Mouse (Mus musculus): Measurements from ENCODE around the gene 4932415D10Rik.

4932415D10Rik gene

GRCm38 (mm10) chr10:82316482-82316881, at the start of gene 4932415D10Rik:
Gene 4932415D10Rik, minus strand, starts transcription at chr10:82316582.
- no peak for DNase-seq

DNA sequence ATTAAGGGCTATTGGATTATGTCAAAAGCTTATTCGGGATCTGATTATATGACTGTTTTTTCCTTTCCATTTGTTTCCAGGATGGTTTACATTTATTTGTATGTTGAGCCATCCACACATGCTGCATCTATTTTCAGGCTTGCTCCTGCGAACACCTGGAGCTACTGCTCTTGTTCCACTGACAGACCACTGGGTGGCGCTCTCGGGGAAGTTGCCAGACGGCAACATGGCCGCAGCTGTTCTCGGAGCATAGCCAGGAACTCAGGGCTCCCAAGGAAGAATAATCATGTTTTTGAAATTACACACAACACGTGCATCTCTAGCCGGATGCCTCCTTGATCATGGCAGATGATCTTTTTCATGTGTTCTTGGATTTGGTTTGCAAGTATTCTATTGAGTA, 45.5 kb upstream of the 4932415D10Rik start:
- no peak for DNase-seq

DNA sequence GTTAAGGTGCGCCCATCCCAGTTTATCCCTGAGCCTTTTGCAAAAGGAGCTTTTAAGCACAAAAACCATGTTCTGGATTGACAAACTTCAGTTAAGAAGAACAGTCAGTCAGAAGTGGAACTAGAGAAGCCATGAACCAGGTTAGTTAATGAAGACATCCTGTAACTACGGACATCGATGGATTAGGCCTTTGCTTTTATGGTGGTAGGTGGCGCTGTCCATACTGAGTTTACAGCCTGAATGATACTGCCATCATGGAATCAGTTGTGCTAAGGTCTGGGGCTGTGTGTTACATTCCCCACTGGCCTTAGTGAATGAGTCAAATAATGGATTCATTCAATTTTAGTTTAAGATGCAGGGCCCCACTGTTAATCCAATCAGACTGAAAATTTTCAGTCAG, 39.0 kb upstream of the 4932415D10Rik start:
- no peak for DNase-seq

DNA sequence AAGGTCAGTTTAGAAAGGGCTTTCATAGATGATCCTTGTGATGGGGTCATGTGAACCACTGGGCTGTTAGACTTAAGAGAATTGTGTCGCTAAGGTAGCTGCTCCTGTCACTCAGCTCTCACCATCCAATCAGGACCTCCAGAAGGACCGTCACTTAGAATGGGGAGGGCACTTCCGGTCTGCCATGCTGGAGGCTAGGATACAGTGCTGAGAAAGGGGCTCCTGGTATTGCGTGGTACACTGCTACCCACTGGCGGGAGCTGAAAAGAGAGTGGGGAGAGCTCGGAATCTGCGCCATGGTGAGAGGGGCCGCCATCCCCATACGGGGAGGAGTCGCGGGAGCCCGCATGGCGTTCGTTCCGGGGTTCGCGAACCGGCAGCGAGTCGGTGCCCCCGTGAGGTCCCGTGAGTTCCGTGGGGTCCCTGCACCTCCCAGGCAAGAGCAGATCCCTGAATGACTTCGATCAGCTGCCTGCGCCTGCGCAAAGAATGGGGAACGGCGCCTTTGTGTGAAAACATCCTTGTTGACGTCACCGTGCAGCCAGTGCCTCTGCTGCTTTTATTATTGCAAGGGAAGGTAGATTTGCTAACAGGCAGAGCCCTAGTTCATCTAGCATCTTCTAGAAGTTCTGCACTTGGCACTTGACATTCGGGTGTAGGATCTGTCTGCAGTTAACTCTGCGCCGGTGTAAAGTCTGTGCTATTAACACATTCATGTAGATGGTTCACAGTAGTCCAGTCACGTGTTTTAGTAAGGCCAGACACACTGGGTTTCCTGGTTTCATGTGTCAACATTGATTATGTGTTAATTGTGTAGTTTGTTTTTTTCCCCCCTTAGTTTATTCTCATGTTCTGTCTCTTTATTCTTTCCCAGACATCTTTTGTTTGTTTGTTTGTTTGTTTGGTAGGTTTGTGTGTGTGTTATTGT, 38.0 kb upstream of the 4932415D10Rik start, which contains the start of gene Gm4924:
TSS of gene Gm4924 (plus strand) at position 173 of the 928 bp plus-strand sequence.
- DNase-seq, result peak; percentile 90 to 92

DNA sequence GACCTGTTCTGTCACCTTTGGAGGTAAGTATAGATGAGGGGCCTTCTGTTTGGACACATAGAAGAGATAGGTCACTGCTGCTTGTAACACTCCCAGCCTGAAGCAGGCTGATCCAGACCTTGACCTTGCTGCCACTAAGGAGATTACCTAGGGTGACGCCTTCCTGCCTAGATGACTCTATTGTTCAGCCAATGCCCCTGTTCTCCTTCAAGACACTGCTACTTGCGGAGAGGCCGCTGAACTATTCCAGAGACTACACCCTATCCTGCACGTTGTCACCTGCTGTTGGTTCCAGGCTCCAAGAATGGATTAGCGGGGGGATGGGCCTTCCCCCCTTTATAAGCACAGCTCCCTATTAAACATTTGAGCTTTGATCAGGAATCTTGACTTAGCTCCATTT, 13.4 kb upstream of the 4932415D10Rik start:
- DNase-seq, result no peak

- peak; percentile 8 to 13 for DNase-seq
Observed at GRCm38 (mm10) chr10:82320134-82320533, 3.8 kb upstream of the 4932415D10Rik start.

- DNase-seq, result peak in 1 of 2 experiments; percentile 3
Observed at GRCm38 (mm10) chr10:82296440-82296839, 19.9 kb downstream of the 4932415D10Rik start.

GRCm38 (mm10) chr10:82257331-82257730, 59.1 kb downstream of the 4932415D10Rik start:
- no peak for DNase-seq

- DNase-seq, result no peak
Observed at GRCm38 (mm10) chr10:82245021-82245420, 71.4 kb downstream of the 4932415D10Rik start.

DNA sequence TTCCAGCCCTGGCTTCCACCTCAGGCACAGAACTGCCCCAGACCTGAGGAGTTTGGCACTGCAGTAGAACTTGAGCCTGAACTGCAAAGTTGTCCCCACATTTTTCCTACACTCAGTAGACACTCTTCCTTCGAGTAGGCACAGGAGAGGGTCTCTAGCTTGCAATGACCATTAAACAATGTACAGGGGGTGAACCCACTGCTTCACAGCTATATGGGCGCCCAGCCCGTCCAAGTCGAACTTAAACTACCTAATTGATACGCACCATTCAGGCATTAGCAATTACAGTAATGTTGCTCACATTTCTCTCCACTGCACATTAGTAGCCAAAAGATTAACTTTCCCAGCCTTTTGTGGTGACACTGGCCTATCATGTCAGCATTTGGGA, 75.0 kb downstream of the 4932415D10Rik start:
- DNase-seq, result no peak

GRCm38 (mm10) chr10:82240742-82241400, 75.5 kb downstream of the 4932415D10Rik start, which contains the start of gene Zfp938:
Gene Zfp938, minus strand, starts transcription at chr10:82241280.
- DNase-seq, result peak; percentile 87 to 88

All from cerebellum, postnatal 10 days (tissue).